Mouse (Mus musculus) CH12.LX (cell line): ENCODE results near the gene Kalrn.

Source experiments
- CTCF ChIP-seq, 2 experiments: IDR thresholded peaks in 1 of 2; conservative IDR thresholded peaks in 1 of 2; 2 replicates each; pipeline ENCODE4 v1.5.1; 2011 to 2012; ENCODE audit warnings: low read depth in 2 of 2, low read length in 2 of 2, improper control_type of control experiment in 1 of 2, inconsistent platforms in 1 of 2, mild to moderate bottlenecking in 1 of 2, moderate library complexity in 1 of 2
- KAT2A ChIP-seq: IDR thresholded peaks from 2 replicates; pipeline ENCODE4 v1.6.1; 2012; ENCODE audit warnings: low read length, improper control_type of control experiment, inconsistent platforms; ENCODE audit not compliant: insufficient replicate concordance
- MAFK ChIP-seq: IDR thresholded peaks from 2 replicates; pipeline ENCODE4 v1.6.1; 2011; ENCODE audit warnings: low read length, improper control_type of control experiment; ENCODE audit not compliant: insufficient replicate concordance
- POLR2A ChIP-seq: IDR thresholded peaks from 2 replicates; pipeline ENCODE4 v1.6.1; 2011; ENCODE audit warnings: low read depth, mild to moderate bottlenecking, improper control_type of control experiment, low read length
- TCF12 ChIP-seq: IDR thresholded peaks from 2 replicates; pipeline ENCODE4 v1.6.1; 2014; ENCODE audit warnings: low read depth, mild to moderate bottlenecking, inconsistent platforms, low read length, improper control_type of control experiment

- TF ChIP-seq KAT2A (no peak), POLR2A (no peak), TCF12 (no peak), CTCF (conservative IDR thresholded peaks at IDR 0.05 in 1 of 2, IDR thresholded peaks at IDR 0.05 in 1 of 2; ENCODE audit: low read depth in 2 of 2, low read length in 2 of 2) (peak in 1 of 2 experiments; percentile 61; a peak in 2 of 4 replicates), MAFK (no peak)
These were observed 279.7 kb downstream of the Kalrn start for GRCm38 (mm10) chr16:34293675-34294074.
